Mouse (Mus musculus) 3134 (cell line): ENCODE results near the gene Sptbn1.

Source experiments
- DNase-seq: peaks from one replicate; pipeline ENCODE4 v3.0.0-alpha.2; 2011; ENCODE audit warnings: low spot score; ENCODE audit not compliant: insufficient read length; ENCODE audit errors: extremely low read depth

Sptbn1 gene

GRCm38 (mm10) chr11:30218386-30218785, 49.6 kb downstream of the Sptbn1 start:
- no peak for DNase-seq

- DNase-seq = no peak
Measured at GRCm38 (mm10) chr11:30217496-30217895, 50.5 kb downstream of the Sptbn1 start.

- no peak for DNase-seq
Measured at GRCm38 (mm10) chr11:30211663-30212416, 56.1 kb downstream of the Sptbn1 start.

- no peak for DNase-seq
Measured at GRCm38 (mm10) chr11:30211141-30211540, 56.8 kb downstream of the Sptbn1 start.

GRCm38 (mm10) chr11:30210100-30210811, 57.7 kb downstream of the Sptbn1 start:
- DNase-seq = no peak

GRCm38 (mm10) chr11:30209495-30209894, 58.5 kb downstream of the Sptbn1 start:
- DNase-seq = peak; percentile 42

- no peak for DNase-seq
Measured at GRCm38 (mm10) chr11:30204398-30204797, 63.6 kb downstream of the Sptbn1 start.

GRCm38 (mm10) chr11:30200391-30200790, 67.6 kb downstream of the Sptbn1 start:
- no peak for DNase-seq

GRCm38 (mm10) chr11:30198091-30198675, 69.8 kb downstream of the Sptbn1 start:
- DNase-seq = peak; percentile 13

- peak; percentile 6 for DNase-seq
Measured at GRCm38 (mm10) chr11:30197564-30198090, 70.3 kb downstream of the Sptbn1 start.

- DNase-seq = no peak
Measured at GRCm38 (mm10) chr11:30196368-30197070, 71.5 kb downstream of the Sptbn1 start.

GRCm38 (mm10) chr11:30195756-30196155, 72.2 kb downstream of the Sptbn1 start:
- DNase-seq = no peak

GRCm38 (mm10) chr11:30194800-30195199, 73.2 kb downstream of the Sptbn1 start:
- DNase-seq = no peak

- DNase-seq = no peak
Measured at GRCm38 (mm10) chr11:30190959-30191358, 77.0 kb downstream of the Sptbn1 start.

GRCm38 (mm10) chr11:30190119-30190518, 77.9 kb downstream of the Sptbn1 start:
- no peak for DNase-seq

GRCm38 (mm10) chr11:30186902-30187470, 81.0 kb downstream of the Sptbn1 start:
- DNase-seq = no peak

GRCm38 (mm10) chr11:30184527-30184926, 83.4 kb downstream of the Sptbn1 start:
- no peak for DNase-seq

GRCm38 (mm10) chr11:30182716-30183411, 85.1 kb downstream of the Sptbn1 start:
- DNase-seq = no peak

GRCm38 (mm10) chr11:30178193-30178592, 89.8 kb downstream of the Sptbn1 start:
- DNase-seq = no peak
